Mouse (Mus musculus) liver (tissue): ENCODE measurements around the gene Tcte3.
"Not testable (repeated sequence)": the region's sequence is repeated elsewhere in the genome, so short reads cannot be mapped to it uniquely, and the experiment has no call there.

Experiments
- DNase-seq: peaks from one replicate; pipeline ENCODE4 v3.0.0-alpha.2; 2020; ENCODE audit warnings: mixed read lengths

The Tcte3 gene

GRCm38 (mm10) chr17:15041175-15041729 is at the start of gene Tcte3, which contains the start of the genes Ermard and Gm3448:
TSS of gene Tcte3 (minus strand) at chr17:15041488.
TSS of gene Ermard (plus strand) at chr17:15041208.
TSS of gene Gm3448 (minus strand) at chr17:15041537.
- DNase-seq = not testable (repeated sequence)

- no peak for DNase-seq
Observed at GRCm38 (mm10) chr17:15088591-15089001, 47.3 kb upstream of the Tcte3 start.

- no peak for DNase-seq
Observed at GRCm38 (mm10) chr17:15088166-15088565, 46.9 kb upstream of the Tcte3 start.

GRCm38 (mm10) chr17:15085006-15085405 is 43.7 kb upstream of the Tcte3 start:
- DNase-seq = peak; percentile 35

DNA sequence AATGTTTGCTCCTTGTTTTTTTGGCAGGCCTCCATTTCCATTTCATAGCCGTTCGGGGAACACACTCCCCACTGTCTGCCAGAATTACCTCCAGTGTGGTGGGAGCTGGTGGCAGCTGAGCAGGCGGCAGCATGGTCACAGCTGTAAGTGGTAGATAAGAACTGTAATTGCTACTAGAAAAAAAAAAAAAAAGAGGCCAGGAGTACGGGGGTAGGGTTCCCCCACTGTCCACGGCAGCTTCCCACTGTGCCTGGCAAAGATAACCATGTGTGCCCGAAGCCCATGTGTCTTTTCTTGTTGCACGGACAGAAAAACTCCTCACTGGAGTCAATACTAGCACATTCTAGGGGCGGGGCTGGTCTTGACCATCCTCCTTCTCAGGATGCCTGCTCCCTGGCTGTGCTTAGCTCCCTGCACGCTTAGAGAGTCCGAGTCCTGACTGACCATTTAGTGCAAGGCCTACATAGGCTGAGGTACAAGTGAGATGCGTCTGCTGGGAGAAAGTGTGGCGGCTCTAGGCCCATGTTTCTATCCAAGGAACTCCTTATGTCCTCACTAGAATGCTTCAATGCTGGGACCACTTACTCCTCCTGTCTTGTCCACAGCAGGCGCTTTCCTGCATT is 43.0 kb upstream of the Tcte3 start:
- DNase-seq = peak; percentile 75

DNA sequence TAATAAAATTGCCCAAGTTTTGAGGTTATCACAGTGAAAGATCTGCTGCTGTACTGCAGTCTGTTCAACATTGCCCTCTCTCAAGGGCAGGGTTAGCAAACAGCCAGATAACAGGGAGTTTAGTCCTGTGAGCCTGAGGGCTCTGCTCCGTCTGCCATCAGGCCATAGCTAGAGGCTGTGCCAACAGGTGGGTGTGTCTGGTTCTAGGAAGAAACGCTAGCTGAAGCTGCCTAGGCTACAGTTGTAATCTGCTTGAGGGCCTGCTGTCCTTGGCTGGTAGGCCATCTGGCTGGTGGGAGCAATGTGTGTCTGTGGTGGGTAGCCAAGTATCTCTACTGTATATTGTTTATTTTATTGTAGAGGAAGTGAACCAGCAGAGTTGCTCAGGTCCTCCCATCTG is 36.2 kb upstream of the Tcte3 start:
- peak; percentile 26 for DNase-seq

- no peak for DNase-seq
Observed at GRCm38 (mm10) chr17:15075033-15075432, 33.7 kb upstream of the Tcte3 start.

DNA sequence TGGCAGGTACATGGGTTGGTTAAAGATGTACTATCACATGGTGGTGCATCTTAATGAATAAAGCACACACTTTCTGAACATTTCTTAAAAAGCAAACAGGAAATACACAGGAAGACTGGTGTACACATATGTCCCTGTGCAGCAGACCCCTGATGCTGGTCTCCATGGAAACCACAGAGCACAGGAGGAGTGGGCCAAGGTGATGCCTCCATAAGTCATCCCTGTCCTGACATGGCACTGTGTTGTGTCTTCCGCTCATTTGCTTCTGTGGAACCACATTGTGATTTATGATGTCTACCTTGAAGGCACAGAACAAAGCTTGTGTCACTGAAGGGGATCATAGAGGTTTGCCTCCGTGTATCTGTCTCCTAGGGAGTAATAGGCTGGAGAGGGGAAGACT is 30.9 kb upstream of the Tcte3 start:
- no peak for DNase-seq

- no peak for DNase-seq
Observed at GRCm38 (mm10) chr17:15069124-15069523, 27.8 kb upstream of the Tcte3 start.

DNA sequence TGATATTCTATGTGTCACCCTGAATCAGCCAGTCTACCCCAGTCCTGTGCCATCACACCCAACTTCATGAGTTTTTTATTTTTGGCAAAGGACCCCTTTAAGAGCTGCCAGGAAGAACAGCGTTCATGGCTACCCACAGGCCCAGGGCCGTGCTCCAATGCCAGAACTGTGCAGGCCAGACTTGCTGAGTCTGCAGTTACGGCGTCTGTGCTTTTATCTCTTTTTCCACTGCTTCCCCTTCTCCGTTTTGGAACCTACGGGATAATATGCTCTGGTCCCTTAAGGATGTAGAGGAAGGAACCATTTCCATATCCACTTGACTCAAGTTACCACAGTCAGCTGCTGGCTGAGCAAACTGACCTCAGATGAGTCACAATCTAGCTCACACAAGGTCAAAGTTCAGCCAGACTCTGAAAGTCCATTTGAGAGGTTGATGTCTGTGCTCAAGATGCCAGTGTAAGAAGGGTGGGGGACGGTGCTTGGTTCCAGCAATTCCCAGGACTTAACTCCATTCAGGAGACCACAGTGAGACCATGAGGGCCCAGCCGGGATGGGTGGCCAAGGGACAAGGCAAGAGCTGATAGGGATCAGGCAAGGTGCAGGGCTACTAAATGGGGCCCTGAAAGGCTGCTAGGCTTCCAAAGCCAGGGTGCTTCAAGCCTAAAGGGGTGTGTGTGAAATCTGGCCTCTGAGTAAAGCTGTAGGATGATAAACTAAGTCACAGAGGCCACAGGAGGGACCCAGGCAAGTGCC is 26.9 kb upstream of the Tcte3 start:
- DNase-seq = no peak

DNA sequence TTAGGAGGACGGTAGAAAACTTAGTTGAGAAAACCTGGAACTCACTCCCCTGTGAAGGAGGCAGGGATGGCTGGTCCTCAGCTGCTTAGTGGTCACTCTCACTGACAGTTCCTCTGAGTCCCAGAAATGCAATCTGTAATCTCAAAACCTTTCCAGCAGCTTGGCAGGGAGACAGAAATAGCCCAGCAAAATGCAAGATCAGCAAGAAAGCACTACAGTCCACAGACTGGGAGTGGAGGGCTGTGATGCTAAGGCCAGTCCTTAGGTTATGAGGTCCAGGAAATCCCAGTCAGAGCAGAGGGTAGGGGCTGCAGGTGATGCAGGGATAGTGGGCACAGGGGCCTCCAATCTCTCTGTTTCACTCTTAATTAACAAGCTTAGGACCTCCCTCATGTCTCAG is 25.6 kb upstream of the Tcte3 start:
- no peak for DNase-seq

GRCm38 (mm10) chr17:15066066-15066465 is 24.8 kb upstream of the Tcte3 start:
- no peak for DNase-seq

DNA sequence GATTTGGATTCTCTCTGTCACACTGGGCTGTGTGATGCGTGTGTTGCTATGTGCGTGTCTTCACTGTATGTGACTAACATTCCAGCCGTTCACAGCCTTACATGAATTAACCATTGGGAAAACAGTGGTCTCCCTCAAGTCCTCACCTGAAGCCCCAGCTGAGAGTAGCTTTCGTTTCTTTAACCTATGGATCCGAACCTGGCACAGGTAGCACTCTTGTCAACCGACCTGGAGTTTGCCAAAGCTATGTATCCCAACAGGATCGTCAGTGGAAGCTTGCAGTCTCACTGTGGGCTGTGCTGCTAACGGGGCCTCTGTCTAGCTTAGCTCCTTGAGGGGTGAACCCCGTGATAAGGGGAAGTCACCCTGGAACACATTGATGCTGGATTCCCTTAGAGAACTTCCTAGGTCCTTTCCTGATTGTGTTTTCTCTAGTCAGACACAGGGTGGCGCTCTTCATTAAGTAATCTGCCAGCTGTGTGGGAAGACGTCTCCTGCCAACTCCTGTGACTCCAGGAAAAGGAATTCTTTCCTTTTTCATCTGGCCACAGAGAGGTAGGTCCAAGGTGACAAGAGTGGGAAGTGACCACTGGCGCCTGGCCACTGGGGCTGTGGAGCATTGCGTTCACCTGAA is 24.2 kb upstream of the Tcte3 start:
- DNase-seq = peak; percentile 48

GRCm38 (mm10) chr17:15060356-15060755 is 19.1 kb upstream of the Tcte3 start:
- no peak for DNase-seq

- no peak for DNase-seq
Observed at GRCm38 (mm10) chr17:15059646-15060045, 18.4 kb upstream of the Tcte3 start.

- DNase-seq = no peak
Observed at GRCm38 (mm10) chr17:15058161-15058591, 16.9 kb upstream of the Tcte3 start.

GRCm38 (mm10) chr17:15055925-15056324 is 14.6 kb upstream of the Tcte3 start:
- no peak for DNase-seq

GRCm38 (mm10) chr17:15053829-15054200 is 12.5 kb upstream of the Tcte3 start:
- not testable (repeated sequence) for DNase-seq

DNA sequence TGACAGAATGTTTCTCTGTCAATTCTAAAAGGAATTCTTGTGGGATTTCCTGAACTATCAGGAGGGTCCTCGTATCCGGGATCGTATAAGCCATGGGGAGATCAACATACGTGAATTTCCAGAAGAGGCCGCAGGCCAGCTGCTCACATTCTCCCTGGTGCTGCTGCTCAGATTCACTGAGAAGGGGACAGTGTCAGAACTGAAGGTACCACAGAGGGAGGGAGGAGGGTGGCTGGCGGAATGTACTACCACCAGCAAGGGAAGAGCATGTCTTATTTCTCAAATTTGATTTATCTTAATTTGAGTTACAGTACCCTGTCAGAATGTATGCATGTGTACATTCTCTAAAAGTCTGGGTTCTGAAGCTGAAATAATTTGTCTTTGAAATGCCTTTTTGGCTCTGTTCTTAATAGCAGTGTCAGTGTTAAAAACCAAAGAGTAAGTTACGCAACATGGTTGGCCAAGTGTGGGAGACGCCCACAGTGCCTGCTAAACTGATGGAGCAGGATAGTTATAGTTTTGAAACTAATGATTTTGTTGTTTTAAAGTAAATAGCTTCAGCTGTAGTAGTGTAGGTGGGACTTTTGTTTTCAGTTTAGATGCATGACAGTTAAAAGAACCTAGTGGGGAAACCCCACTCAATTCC is 12.0 kb upstream of the Tcte3 start:
- not testable (repeated sequence) for DNase-seq

DNA sequence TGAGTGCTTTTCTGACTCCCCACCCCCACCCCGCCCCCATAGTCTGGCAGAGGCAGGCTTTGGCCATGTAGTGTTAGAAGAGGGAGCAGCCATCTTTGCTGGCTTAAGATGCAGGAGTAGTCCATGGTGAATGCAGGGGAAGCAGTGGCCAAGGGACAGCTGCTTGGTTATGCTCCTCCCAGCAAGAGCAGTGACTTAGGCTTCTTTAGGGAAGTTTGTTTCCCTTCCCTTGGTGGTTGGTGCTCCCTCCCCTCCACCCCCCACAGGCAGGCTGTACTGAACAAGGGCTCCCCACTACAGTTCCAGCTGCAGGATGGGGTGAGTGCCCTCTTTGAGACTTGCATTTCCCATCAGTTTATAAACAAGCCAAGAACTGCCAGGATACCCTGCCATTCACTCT is 11.5 kb upstream of the Tcte3 start:
- not testable (repeated sequence) for DNase-seq

DNA sequence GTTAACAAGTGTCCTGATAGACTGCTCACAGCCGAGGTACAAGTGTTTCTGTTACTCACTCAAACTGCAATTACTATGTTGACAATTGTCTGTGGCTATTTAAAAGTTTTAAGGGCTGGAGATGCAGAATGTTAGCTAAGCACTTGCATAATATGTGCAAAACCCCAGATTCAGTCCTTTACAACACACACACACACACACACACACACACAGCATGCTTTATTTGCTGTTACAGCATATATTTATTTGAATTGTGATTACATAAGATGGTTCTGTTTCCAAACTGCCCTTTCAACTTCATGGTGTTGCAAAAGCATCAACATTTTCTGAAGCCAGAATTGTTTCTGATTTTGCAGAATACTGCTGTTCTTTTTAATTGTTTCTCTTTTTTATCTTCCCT is 9.1 kb upstream of the Tcte3 start:
- DNase-seq = not testable (repeated sequence)

DNA sequence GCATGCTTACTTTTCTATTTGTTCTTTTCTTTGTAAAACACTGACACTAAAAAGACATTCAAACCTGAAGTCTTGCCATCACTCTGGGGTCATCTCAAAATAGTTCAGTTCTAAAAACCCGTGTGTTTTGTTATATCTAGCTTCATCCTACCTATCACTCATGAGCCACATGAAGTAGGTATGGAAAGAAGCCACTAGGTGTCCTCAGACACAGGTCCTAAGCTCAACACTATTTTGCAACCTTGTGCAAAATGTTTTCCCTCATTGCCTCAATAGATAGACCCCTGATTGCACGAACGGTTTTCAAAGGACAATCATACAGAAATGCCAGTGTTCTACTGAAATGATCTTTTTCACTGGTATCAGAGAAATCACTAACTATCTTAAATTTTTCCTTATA is 833 bp downstream of the Tcte3 start:
- not testable (repeated sequence) for DNase-seq

DNA sequence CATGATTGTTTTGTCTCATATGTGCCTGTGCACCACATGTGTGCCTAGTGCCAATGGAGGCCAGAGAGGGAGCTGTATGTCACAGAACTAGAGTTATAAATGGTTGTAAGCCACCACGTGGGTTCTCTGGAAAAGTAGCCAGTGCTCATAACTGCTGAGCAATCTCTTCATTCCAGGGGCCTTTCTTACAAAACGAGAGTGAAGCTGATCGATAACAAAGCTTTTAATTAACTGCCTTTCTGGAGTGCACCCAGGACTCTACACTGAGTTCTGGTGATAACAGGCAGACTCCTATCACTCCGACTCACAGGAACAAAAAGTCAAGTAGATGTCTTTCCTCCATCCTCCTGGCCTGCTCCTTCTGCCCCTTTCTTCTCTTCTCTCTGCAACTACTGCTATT is 9.9 kb downstream of the Tcte3 start:
- not testable (repeated sequence) for DNase-seq
